Mouse (Mus musculus) lung, postnatal 10 days (tissue): Measurements from ENCODE around the gene Denr.

ENCODE experiments used
- DNase-seq: peaks from one replicate; pipeline ENCODE4 v3.0.0; 2021

Denr gene

GRCm38 (mm10) chr5:123906976-123907630 lies at the start of gene Denr:
Gene Denr (plus strand): TSS chr5:123907175.
- DNase-seq, result peak; percentile 99

GRCm38 (mm10) chr5:123858798-123859197 lies 48.2 kb upstream of the Denr start:
- DNase-seq, result no peak

GRCm38 (mm10) chr5:123862374-123863350 lies 44.3 kb upstream of the Denr start:
- DNase-seq, result no peak

- DNase-seq, result no peak
Observed at GRCm38 (mm10) chr5:123863934-123864333, 43.0 kb upstream of the Denr start.

GRCm38 (mm10) chr5:123865365-123865764 lies 41.6 kb upstream of the Denr start, which contains the start of gene Hcar2:
Gene Hcar2 (minus strand): TSS chr5:123865499.
- no peak for DNase-seq

GRCm38 (mm10) chr5:123866457-123866856 lies 40.5 kb upstream of the Denr start:
- no peak for DNase-seq

- DNase-seq, result no peak
Observed at GRCm38 (mm10) chr5:123869615-123870014, 37.4 kb upstream of the Denr start.

- DNase-seq, result no peak
Observed at GRCm38 (mm10) chr5:123874177-123874576, 32.8 kb upstream of the Denr start.

- DNase-seq, result no peak
Observed at GRCm38 (mm10) chr5:123878056-123878455, 28.9 kb upstream of the Denr start.

GRCm38 (mm10) chr5:123879928-123880327 lies 27.0 kb upstream of the Denr start, which contains the start of gene Hcar1:
Gene Hcar1 (minus strand): TSS chr5:123880020.
- DNase-seq, result peak; percentile 54

GRCm38 (mm10) chr5:123880778-123881177 lies 26.2 kb upstream of the Denr start:
- DNase-seq, result no peak

GRCm38 (mm10) chr5:123883891-123884290 lies 23.1 kb upstream of the Denr start:
- DNase-seq, result no peak

GRCm38 (mm10) chr5:123884332-123884731 lies 22.6 kb upstream of the Denr start:
- no peak for DNase-seq

- DNase-seq, result no peak
Observed at GRCm38 (mm10) chr5:123886365-123886764, 20.6 kb upstream of the Denr start.

GRCm38 (mm10) chr5:123890312-123890711 lies 16.7 kb upstream of the Denr start:
- no peak for DNase-seq

- no peak for DNase-seq
Observed at GRCm38 (mm10) chr5:123890987-123891386, 16.0 kb upstream of the Denr start.

GRCm38 (mm10) chr5:123891669-123892068 lies 15.3 kb upstream of the Denr start:
- peak; percentile 55 for DNase-seq

- no peak for DNase-seq
Observed at GRCm38 (mm10) chr5:123893520-123893919, 13.5 kb upstream of the Denr start.

- DNase-seq, result no peak
Observed at GRCm38 (mm10) chr5:123896395-123896794, 10.6 kb upstream of the Denr start.

GRCm38 (mm10) chr5:123897352-123897751 lies 9.6 kb upstream of the Denr start:
- no peak for DNase-seq

- peak; percentile 21 for DNase-seq
Observed at GRCm38 (mm10) chr5:123904059-123904672, 2.8 kb upstream of the Denr start.

- DNase-seq, result no peak
Observed at GRCm38 (mm10) chr5:123906146-123906975, 614 bp upstream of the Denr start.

- DNase-seq, result no peak
Observed at GRCm38 (mm10) chr5:123907631-123907977, 629 bp downstream of the Denr start.
